Comparison of ENCODE assay signal across 9 mouse cellular contexts in genomic region chr2:158273646-158274045, GRCm38 (mm10). TPM values are rescaled to one million over a fixed set of nuclear protein-coding genes. Genes with fewer than 3 reads are reported as not detected.
A peak's percentile ranks its signal among the peaks of the same experiment; 100 is the strongest.
DNase-seq lines count a peak whose midpoint lies in the region; ATAC-seq and TF ChIP-seq lines count a peak whose summit lies in the region.
"Had no signal": no experiment of that assay in that cellular context is flagged by ENCODE, and none has a peak within 500 bp of the region (broad histone marks: within the 10 kb centered on the region; RNA-seq: fewer than 3 reads in every experiment).

No protein-coding gene starts in this region.

- TF ChIP-seq CTCF in kidney, adult 2 months (conservative IDR thresholded peaks at IDR 0.05; ENCODE audit: insufficient read depth, insufficient read length, low read depth, low read length): no peak

- 17% methylated on average over 2 of the region's 2 CpGs for WGBS in midbrain, embryonic 12.5 days
- WGBS in midbrain, embryonic 11.5 days: 20% methylated on average over 2 of the region's 2 CpGs
- 24% methylated on average over 2 of the region's 2 CpGs for WGBS in kidney, adult 2 months
- 21% methylated on average over 2 of the region's 2 CpGs for WGBS in midbrain, embryonic 13.5 days

- ATAC-seq in midbrain, embryonic 12.5 days (ENCODE audit: low FRiP score, low read depth): no peak
- ATAC-seq in midbrain, embryonic 11.5 days (ENCODE audit: low FRiP score): no peak
- ATAC-seq in midbrain, embryonic 13.5 days: no peak

- 0 out of 2 replicates have a peak overlapping the region, but pooled peaks have one; percentile 35 for H3K27ac ChIP-seq in midbrain, embryonic 12.5 days (replicated peaks)
- no peak overlapping the region for H3K27ac ChIP-seq in midbrain, embryonic 11.5 days (ENCODE audit: low read depth, low read length)
- no peak overlapping the region for H3K27ac ChIP-seq in kidney, adult 2 months (ENCODE audit: insufficient read depth, low read depth, low read length)
- H3K27ac ChIP-seq in midbrain, embryonic 13.5 days: peak overlapping the region; percentile 47; the same call in 1 of the 2 replicates

- H3K4me1 ChIP-seq in midbrain, embryonic 12.5 days: 0 out of 2 replicates have a peak, but pooled peaks cover 2% of the 10 kb centered on the region
- H3K4me1 ChIP-seq in midbrain, embryonic 11.5 days (ENCODE audit: control insufficient read depth, insufficient read depth, low read length): no peaks in the 10 kb centered on the region
- no peaks in the 10 kb centered on the region for H3K4me1 ChIP-seq in kidney, adult 2 months (ENCODE audit: control insufficient read depth, insufficient read depth, low read length)
- H3K4me1 ChIP-seq in midbrain, embryonic 13.5 days (replicated peaks): no peaks in the 10 kb centered on the region

- no peaks in the 10 kb centered on the region for H3K36me3 ChIP-seq in midbrain, embryonic 12.5 days
- no peaks in the 10 kb centered on the region for H3K36me3 ChIP-seq in midbrain, embryonic 11.5 days (ENCODE audit: control insufficient read depth, insufficient read depth, low read length)
- H3K36me3 ChIP-seq in kidney, adult 2 months (ENCODE audit: control insufficient read depth, insufficient read depth, low read length): no peaks in the 10 kb centered on the region
- no peaks in the 10 kb centered on the region for H3K36me3 ChIP-seq in midbrain, embryonic 13.5 days

- no peak for TF ChIP-seq POLR2A in kidney, adult 2 months (IDR thresholded peaks at IDR 0.05; ENCODE audit: low read depth, low read length)

- no peak for DNase-seq in midbrain, embryonic 11.5 days (ENCODE audit: low spot score, missing footprints)
- DNase-seq in kidney, adult 2 months: peak; percentile 46
- no peak for DNase-seq in adrenal gland, postnatal 25 days
- DNase-seq in spleen, postnatal 36 days (ENCODE audit: low spot score in 2 of 2): no peak
- DNase-seq in adrenal gland, adult 18-20 months (ENCODE audit: low spot score in 2 of 2): no peak

- H3K4me3 ChIP-seq in midbrain, embryonic 12.5 days: no peak overlapping the region
- no peak overlapping the region for H3K4me3 ChIP-seq in midbrain, embryonic 11.5 days (ENCODE audit: low read depth, low read length)
- no peak overlapping the region for H3K4me3 ChIP-seq in kidney, adult 2 months (ENCODE audit: insufficient read depth, low read depth, low read length)
- no peak overlapping the region for H3K4me3 ChIP-seq in midbrain, embryonic 13.5 days (replicated peaks)

- H3K9ac ChIP-seq in midbrain, embryonic 12.5 days (replicated peaks): no peak overlapping the region
- no peak overlapping the region for H3K9ac ChIP-seq in midbrain, embryonic 11.5 days (ENCODE audit: low read length)
- H3K9ac ChIP-seq in midbrain, embryonic 13.5 days (replicated peaks): no peak overlapping the region

- 0 out of 2 replicates have a peak, but pooled peaks cover 3% of the 10 kb centered on the region for H3K27me3 ChIP-seq in midbrain, embryonic 12.5 days
- H3K27me3 ChIP-seq in midbrain, embryonic 11.5 days (ENCODE audit: control insufficient read depth, insufficient read depth, low read length): no peaks in the 10 kb centered on the region
- H3K27me3 ChIP-seq in kidney, adult 2 months (replicated peaks; ENCODE audit: control insufficient read depth, insufficient read depth, low read length): no peaks in the 10 kb centered on the region
- H3K27me3 ChIP-seq in midbrain, embryonic 13.5 days: no peaks in the 10 kb centered on the region

- H3K9me3 ChIP-seq in midbrain, embryonic 12.5 days: no peaks in the 10 kb centered on the region
- no peaks in the 10 kb centered on the region for H3K9me3 ChIP-seq in midbrain, embryonic 11.5 days (ENCODE audit: control insufficient read depth, low read length)
- no peaks in the 10 kb centered on the region for H3K9me3 ChIP-seq in midbrain, embryonic 13.5 days

- H3K4me2 ChIP-seq in midbrain, embryonic 12.5 days (replicated peaks): no peak overlapping the region
- no peak overlapping the region for H3K4me2 ChIP-seq in midbrain, embryonic 11.5 days
- no peak overlapping the region for H3K4me2 ChIP-seq in midbrain, embryonic 13.5 days (replicated peaks)

RNA-seq across cellular contexts. Expression of gene Bpi, which starts 15.8 kb away (rescaled TPM):
- not detected in 2 replicates for polyA plus RNA-seq in midbrain, embryonic 12.5 days (2016; fragmentation: Nextera tagmentation; extraction: Ambion mirVana)
- not detected in 2 replicates for polyA plus RNA-seq in midbrain, embryonic 11.5 days (2014; fragmentation: Nextera tagmentation; extraction: Ambion mirVana)
- polyA plus RNA-seq in kidney, adult 2 months (2012; rRNA removed): 0.06 and 0.07 TPM in 2 replicates
- not detected in 2 replicates for polyA plus RNA-seq in midbrain, embryonic 13.5 days (2015; fragmentation: Nextera tagmentation; extraction: Ambion mirVana)
- not detected in 2 replicates for total RNA-seq in adrenal gland, postnatal 25 days (2021)
- total RNA-seq in adrenal gland, adult 18-20 months (2021): not detected
- total RNA-seq: layer of hippocampus, postnatal 14 days had no signal
- polyA plus RNA-seq: heart, embryonic 14.5 days had no signal

RNA-seq across cellular contexts. Expression of gene Lbp, which starts 32.6 kb away (rescaled TPM):
- polyA plus RNA-seq in midbrain, embryonic 12.5 days (2016; fragmentation: Nextera tagmentation; extraction: Ambion mirVana): 2.0 and 2.4 TPM in 2 replicates
- polyA plus RNA-seq in midbrain, embryonic 11.5 days (2014; fragmentation: Nextera tagmentation; extraction: Ambion mirVana): 2.3 and 2.8 TPM in 2 replicates
- polyA plus RNA-seq in kidney, adult 2 months (2012; rRNA removed): 19.8 and 27.2 TPM in 2 replicates
- polyA plus RNA-seq in midbrain, embryonic 13.5 days (2015; fragmentation: Nextera tagmentation; extraction: Ambion mirVana): 1.4 and 2.1 TPM in 2 replicates
- total RNA-seq in adrenal gland, postnatal 25 days (2021): 11.5 and 12.4 TPM in 2 replicates
- 10 to 100 TPM; 19.2 to 30.4 TPM for total RNA-seq in adrenal gland, adult 18-20 months (2021)

RNA-seq across cellular contexts. Expression of gene D630003M21Rik, which starts 44.6 kb away (rescaled TPM):
- polyA plus RNA-seq in midbrain, embryonic 12.5 days (2016; fragmentation: Nextera tagmentation; extraction: Ambion mirVana): 3.3 and 4.3 TPM in 2 replicates
- polyA plus RNA-seq in midbrain, embryonic 11.5 days (2014; fragmentation: Nextera tagmentation; extraction: Ambion mirVana): 0.92 and 0.94 TPM in 2 replicates
- polyA plus RNA-seq in kidney, adult 2 months (2012; rRNA removed): 2.0 and 2.5 TPM in 2 replicates
- 1.6 and 2.4 TPM in 2 replicates for polyA plus RNA-seq in midbrain, embryonic 13.5 days (2015; fragmentation: Nextera tagmentation; extraction: Ambion mirVana)
- 1.3 and 2.4 TPM in 2 replicates for total RNA-seq in adrenal gland, postnatal 25 days (2021)
- 1 to 10 TPM; 1.6 to 1.7 TPM for total RNA-seq in adrenal gland, adult 18-20 months (2021)

Comparison
In these comparisons a context has a peak if more than half of its experiments do, and no peak if none do; other contexts are left out.
1. H3K27ac ChIP-seq: peak in midbrain, embryonic 12.5 days (single experiment) and midbrain, embryonic 13.5 days (single experiment); none in midbrain, embryonic 11.5 days (single experiment) and kidney, adult 2 months (single experiment).